Mouse (Mus musculus): ENCODE measurements at regions not wholly inside any gene's neighbourhood (a gene's known extent, or its start where the extent isn't known, plus 50 kb on each side); places are given as distances from the start of the nearest gene placed in this dataset.
A peak's percentile ranks its signal among the peaks of the same experiment; 100 is the strongest.

GRCm38 (mm10) chr3:9159073-9159472 is 450.8 kb downstream of the Zfp704 start:
- Histone ChIP-seq H3K4me1 (no peaks in the 10 kb centered on the region), H3K9ac (no peak overlapping the region), H3K4me3 (replicated peaks) (no peak overlapping the region), H3K27ac (no peak overlapping the region), H3K4me2 (peak overlapping the region; percentile 16; the same call in 1 of the 2 replicates), H3K9me3 (no peaks in the 10 kb centered on the region), H3K36me3 (no peaks in the 10 kb centered on the region), H3K27me3 (replicated peaks) (no peaks in the 10 kb centered on the region)
- no peak for ATAC-seq (ENCODE audit: insufficient read depth, low FRiP score, low read depth)
- WGBS, result 36% methylated on average over 15 of the region's 15 CpGs

DNA sequence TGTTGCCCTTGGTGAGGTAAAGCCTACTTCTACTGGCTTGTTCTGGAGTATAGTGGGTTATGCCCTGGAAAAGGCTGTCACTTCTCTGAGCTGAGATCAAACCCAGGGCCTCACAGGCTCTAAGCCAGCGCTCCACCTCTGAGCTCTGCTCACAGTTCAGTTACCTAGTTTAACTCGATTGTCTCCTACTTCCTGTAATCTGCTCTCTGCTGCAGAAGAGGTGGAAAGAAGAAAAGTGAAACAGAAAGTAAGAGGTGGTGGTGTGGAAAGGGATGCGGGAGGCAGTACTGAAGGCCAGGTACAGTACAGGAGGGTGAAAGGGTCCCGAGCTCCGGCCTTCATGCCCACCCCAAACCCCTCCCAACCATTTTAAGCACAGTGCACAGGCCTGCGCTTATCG is 455.7 kb downstream of the Zfp704 start:
- Histone ChIP-seq H3K9ac (no peak overlapping the region), H3K9me3 (no peaks in the 10 kb centered on the region), H3K4me1 (no peaks in the 10 kb centered on the region), H3K4me3 (replicated peaks) (no peak overlapping the region), H3K4me2 (no peak overlapping the region), H3K27me3 (replicated peaks) (no peaks in the 10 kb centered on the region), H3K36me3 (no peaks in the 10 kb centered on the region), H3K27ac (no peak overlapping the region)
- ATAC-seq (ENCODE audit: insufficient read depth, low FRiP score, low read depth), result no peak
- WGBS, result 67% methylated on average over 7 of the region's 7 CpGs

DNA sequence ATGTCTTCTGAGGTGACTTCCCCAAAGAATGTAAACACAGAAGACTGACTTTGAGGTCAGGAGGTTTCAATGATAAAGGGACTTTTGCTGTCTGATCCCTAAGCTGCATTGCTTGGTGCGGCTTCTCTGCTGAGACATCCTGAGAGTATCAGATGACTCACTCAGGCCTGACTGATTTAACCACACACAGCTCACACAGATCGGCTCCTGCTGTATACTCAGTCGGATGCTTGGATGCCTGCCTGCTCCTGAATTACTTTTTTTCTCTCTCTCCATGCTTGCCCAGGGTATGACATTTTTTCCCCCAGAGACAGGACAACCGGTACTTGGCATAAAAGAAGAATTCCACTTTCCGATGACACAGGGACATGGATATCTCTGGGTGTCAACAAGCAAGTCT is 456.2 kb downstream of the Zfp704 start:
- ATAC-seq (ENCODE audit: insufficient read depth, low FRiP score, low read depth), result no peak
- Histone ChIP-seq H3K4me1 (no peaks in the 10 kb centered on the region), H3K27me3 (replicated peaks) (no peaks in the 10 kb centered on the region), H3K27ac (no peak overlapping the region), H3K4me3 (replicated peaks) (no peak overlapping the region), H3K4me2 (no peak overlapping the region), H3K9me3 (no peaks in the 10 kb centered on the region), H3K9ac (no peak overlapping the region), H3K36me3 (no peaks in the 10 kb centered on the region)
- 35% methylated on average over 5 of the region's 5 CpGs for WGBS

DNA sequence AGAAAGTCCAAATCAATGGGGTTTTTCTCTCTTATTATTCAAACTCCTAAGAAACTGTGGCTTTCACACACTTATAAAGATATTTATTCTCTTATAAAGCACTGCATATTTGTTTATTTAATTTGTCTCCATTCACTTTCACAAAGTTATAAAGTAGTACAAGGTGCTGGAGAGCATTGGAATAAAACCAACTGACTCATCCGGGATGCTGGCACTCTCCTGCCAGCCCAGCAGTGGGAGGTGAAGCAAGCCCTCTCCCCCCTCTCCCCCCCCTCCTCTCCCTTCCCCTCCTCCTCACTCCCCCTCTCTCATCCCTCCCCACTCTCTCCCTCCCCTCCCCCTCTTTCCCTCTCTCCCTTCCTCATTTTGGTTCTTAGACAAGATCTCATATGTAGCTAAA is 457.6 kb downstream of the Zfp704 start:
- H3K9ac ChIP-seq, result no peak overlapping the region
- no peak overlapping the region for H3K4me2 ChIP-seq
- H3K27ac ChIP-seq, result no peak overlapping the region
- H3K36me3 ChIP-seq, result no peaks in the 10 kb centered on the region
- 32% methylated on average over 1 of the region's 1 CpGs for WGBS
- H3K27me3 ChIP-seq (replicated peaks), result no peaks in the 10 kb centered on the region
- H3K4me1 ChIP-seq, result no peaks in the 10 kb centered on the region
- H3K4me3 ChIP-seq (replicated peaks), result no peak overlapping the region
- no peaks in the 10 kb centered on the region for H3K9me3 ChIP-seq
- no peak for ATAC-seq (ENCODE audit: insufficient read depth, low FRiP score, low read depth)

DNA sequence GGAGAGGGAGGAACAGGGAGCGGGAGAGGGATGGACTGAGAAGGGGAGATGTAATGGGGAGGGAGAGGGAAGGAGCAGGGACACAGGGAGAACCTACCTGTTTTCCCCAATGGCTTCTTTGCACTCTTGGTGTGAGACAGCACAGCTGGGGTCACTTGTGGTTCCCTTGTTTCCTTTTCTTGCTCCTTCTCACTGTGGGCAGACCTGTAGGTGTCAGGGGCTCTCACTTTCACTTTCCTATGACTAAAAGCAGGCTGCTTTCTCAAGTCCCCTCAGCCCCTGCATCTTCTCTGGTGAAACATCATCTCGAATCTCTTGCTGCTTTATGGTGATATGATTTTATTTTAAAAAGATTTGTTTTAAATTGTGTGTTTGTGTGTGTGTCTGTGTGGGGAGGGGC is 458.3 kb downstream of the Zfp704 start:
- Histone ChIP-seq H3K4me2 (no peak overlapping the region), H3K9ac (no peak overlapping the region), H3K4me1 (no peaks in the 10 kb centered on the region), H3K36me3 (no peaks in the 10 kb centered on the region), H3K9me3 (no peaks in the 10 kb centered on the region), H3K27me3 (replicated peaks) (no peaks in the 10 kb centered on the region), H3K4me3 (replicated peaks) (no peak overlapping the region), H3K27ac (no peak overlapping the region)
- ATAC-seq (ENCODE audit: insufficient read depth, low FRiP score, low read depth), result no peak
- 40% methylated on average over 2 of the region's 2 CpGs for WGBS

DNA sequence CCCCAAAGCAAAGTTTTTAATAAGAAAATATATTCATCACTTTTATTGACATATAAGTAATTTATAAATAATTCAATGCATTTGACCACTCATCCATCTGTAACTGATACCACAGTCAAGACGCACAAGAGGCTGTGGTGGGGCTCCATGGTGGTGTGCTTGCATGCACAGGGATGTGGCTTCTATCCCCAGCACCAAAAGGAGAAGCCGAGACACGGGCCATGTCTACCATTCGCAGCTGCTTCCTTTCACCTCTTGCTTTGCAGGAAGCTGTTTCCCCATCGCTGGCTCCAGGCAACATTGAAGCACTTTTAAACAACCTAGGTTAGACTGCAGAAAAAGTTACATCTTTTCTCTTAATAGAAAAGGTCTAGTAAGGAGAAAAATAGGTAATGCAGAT is 461.3 kb downstream of the Zfp704 start:
- Histone ChIP-seq H3K9me3 (no peaks in the 10 kb centered on the region), H3K4me3 (replicated peaks) (no peak overlapping the region), H3K36me3 (no peaks in the 10 kb centered on the region), H3K27me3 (replicated peaks) (no peaks in the 10 kb centered on the region), H3K4me2 (no peak overlapping the region), H3K27ac (no peak overlapping the region), H3K9ac (no peak overlapping the region), H3K4me1 (no peaks in the 10 kb centered on the region)
- ATAC-seq (ENCODE audit: insufficient read depth, low FRiP score, low read depth), result no peak
- WGBS, result 78% methylated on average over 5 of the region's 5 CpGs

GRCm38 (mm10) chr3:9146481-9146880 is 463.4 kb downstream of the Zfp704 start:
- Histone ChIP-seq H3K27ac (no peak overlapping the region), H3K9ac (no peak overlapping the region), H3K36me3 (no peaks in the 10 kb centered on the region), H3K9me3 (no peaks in the 10 kb centered on the region), H3K4me2 (no peak overlapping the region), H3K4me1 (no peaks in the 10 kb centered on the region), H3K27me3 (replicated peaks) (no peaks in the 10 kb centered on the region), H3K4me3 (replicated peaks) (no peak overlapping the region)
- ATAC-seq (ENCODE audit: insufficient read depth, low FRiP score, low read depth), result no peak
- WGBS, result 67% methylated on average over 6 of the region's 6 CpGs

DNA sequence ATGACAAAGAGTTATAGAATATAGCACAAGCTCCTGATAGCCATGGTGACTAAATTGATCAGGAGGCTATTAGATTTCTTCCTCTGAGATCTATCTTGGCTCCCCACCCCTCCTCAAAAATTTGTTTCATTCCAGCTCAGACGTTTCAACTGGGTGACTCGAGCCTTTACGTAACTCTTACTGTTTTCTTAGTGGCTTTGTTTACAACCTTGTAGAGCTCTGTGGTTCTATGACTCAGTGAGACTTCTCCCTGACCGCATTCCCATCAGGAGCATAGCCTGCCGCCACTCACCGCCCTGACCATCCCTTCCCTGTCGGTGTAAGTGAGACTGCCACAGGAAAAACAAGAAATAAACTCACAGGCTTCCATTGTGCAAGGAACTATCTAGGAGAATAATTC is 464.3 kb downstream of the Zfp704 start:
- H3K4me3 ChIP-seq (replicated peaks), result no peak overlapping the region
- ATAC-seq (ENCODE audit: insufficient read depth, low FRiP score, low read depth), result no peak
- no peaks in the 10 kb centered on the region for H3K36me3 ChIP-seq
- H3K27ac ChIP-seq, result no peak overlapping the region
- H3K9ac ChIP-seq, result no peak overlapping the region
- no peaks in the 10 kb centered on the region for H3K9me3 ChIP-seq
- no peaks in the 10 kb centered on the region for H3K27me3 ChIP-seq (replicated peaks)
- no peak overlapping the region for H3K4me2 ChIP-seq
- 73% methylated on average over 7 of the region's 7 CpGs for WGBS
- no peaks in the 10 kb centered on the region for H3K4me1 ChIP-seq

GRCm38 (mm10) chr3:9141836-9142235 is 468.0 kb downstream of the Zfp704 start:
- no peak for ATAC-seq (ENCODE audit: insufficient read depth, low FRiP score, low read depth)
- H3K4me3 ChIP-seq (replicated peaks), result no peak overlapping the region
- H3K9ac ChIP-seq, result no peak overlapping the region
- no peak overlapping the region for H3K4me2 ChIP-seq
- no peaks in the 10 kb centered on the region for H3K36me3 ChIP-seq
- no peak overlapping the region for H3K27ac ChIP-seq
- H3K4me1 ChIP-seq, result no peaks in the 10 kb centered on the region
- WGBS, result 58% methylated on average over 5 of the region's 5 CpGs
- no peaks in the 10 kb centered on the region for H3K9me3 ChIP-seq
- H3K27me3 ChIP-seq (replicated peaks), result no peaks in the 10 kb centered on the region

- H3K4me3 ChIP-seq (replicated peaks), result no peak overlapping the region
- H3K9me3 ChIP-seq, result no peaks in the 10 kb centered on the region
- ATAC-seq (ENCODE audit: insufficient read depth, low FRiP score, low read depth), result no peak
- no peak overlapping the region for H3K27ac ChIP-seq
- no peak overlapping the region for H3K9ac ChIP-seq
- WGBS, result 86% methylated on average over 22 of the region's 22 CpGs
- H3K4me1 ChIP-seq, result no peaks in the 10 kb centered on the region
- H3K36me3 ChIP-seq, result no peaks in the 10 kb centered on the region
- no peak overlapping the region for H3K4me2 ChIP-seq
- H3K27me3 ChIP-seq (replicated peaks), result no peaks in the 10 kb centered on the region
Measured at GRCm38 (mm10) chr3:9137131-9137874, 472.6 kb downstream of the Zfp704 start.

DNA sequence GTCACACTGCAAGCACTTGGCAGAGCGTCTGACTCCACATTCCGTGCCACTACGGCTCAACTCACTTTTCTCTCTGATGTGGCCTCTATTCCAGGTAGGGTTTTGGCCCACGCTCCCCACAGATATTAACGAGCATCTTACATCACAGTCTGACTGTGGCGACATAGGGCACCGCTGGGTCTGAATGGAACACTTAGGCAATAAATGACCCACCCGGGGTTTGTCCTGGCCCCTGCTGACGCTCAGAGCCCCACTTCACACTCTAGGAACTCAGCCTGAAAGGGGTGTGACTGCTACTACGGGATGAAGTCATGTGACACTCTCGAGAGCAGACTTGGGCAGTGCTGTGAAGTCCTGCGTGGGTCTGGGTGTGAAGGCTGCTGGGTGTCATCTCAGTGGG is 475.9 kb downstream of the Zfp704 start:
- no peaks in the 10 kb centered on the region for H3K27me3 ChIP-seq (replicated peaks)
- no peak overlapping the region for H3K9ac ChIP-seq
- no peak overlapping the region for H3K4me3 ChIP-seq (replicated peaks)
- no peaks in the 10 kb centered on the region for H3K4me1 ChIP-seq
- no peaks in the 10 kb centered on the region for H3K9me3 ChIP-seq
- WGBS, result 74% methylated on average over 12 of the region's 12 CpGs
- ATAC-seq (ENCODE audit: insufficient read depth, low FRiP score, low read depth), result no peak
- no peak overlapping the region for H3K4me2 ChIP-seq
- no peaks in the 10 kb centered on the region for H3K36me3 ChIP-seq
- H3K27ac ChIP-seq, result no peak overlapping the region

GRCm38 (mm10) chr3:9132104-9132751 is 477.7 kb downstream of the Zfp704 start:
- WGBS, result 71% methylated on average over 12 of the region's 12 CpGs
- Histone ChIP-seq H3K9me3 (no peaks in the 10 kb centered on the region), H3K4me1 (no peaks in the 10 kb centered on the region), H3K4me2 (no peak overlapping the region), H3K27ac (no peak overlapping the region), H3K36me3 (no peaks in the 10 kb centered on the region), H3K27me3 (replicated peaks) (no peaks in the 10 kb centered on the region), H3K4me3 (replicated peaks) (no peak overlapping the region), H3K9ac (no peak overlapping the region)
- ATAC-seq (ENCODE audit: insufficient read depth, low FRiP score, low read depth), result no peak

Data from stomach, embryonic 15.5 days (tissue).